Mouse (Mus musculus) neutrophil, adult 83 days (primary cell): ENCODE data around the gene Olfr135. TPM values are rescaled to one million over a fixed set of nuclear protein-coding genes. Genes with fewer than 3 reads are reported as not detected.

Source experiments
- total RNA-seq, 2 experiments: library from RNA; stranded (reverse); gene quantifications; one replicate each; pipeline ENCODE4 v1.2.4; 2023

Olfr135 gene
- not detected for total RNA-seq

GRCm38 (mm10) chr17:38204035-38204434 lies at the start of gene Olfr135:
Olfr135 (plus strand) TSS chr17:38204335.

GRCm38 (mm10) chr17:38171088-38171487 lies 33.0 kb upstream of the Olfr135 start, which contains the start of gene Olfr134:
Olfr134 (plus strand) TSS chr17:38171388.

Other genes starting within 250 kb of the Olfr135 start
- gene Olfr129, start 144.3 kb upstream of the Olfr135 start, total RNA-seq: not detected
- gene Olfr130, start 140.4 kb upstream of the Olfr135 start, total RNA-seq: not detected
- not detected for gene Olfr131, start 115.6 kb upstream of the Olfr135 start, total RNA-seq
- not detected for gene Olfr132, start 69.8 kb upstream of the Olfr135 start, total RNA-seq
- not detected for gene Olfr133, start 59.1 kb upstream of the Olfr135 start, total RNA-seq
- not detected for gene Olfr134, start 32.9 kb upstream of the Olfr135 start, total RNA-seq
- gene Olfr138, start 56.7 kb downstream of the Olfr135 start, total RNA-seq: not detected
- gene Olfr137, start 103.2 kb downstream of the Olfr135 start, total RNA-seq: not detected
- gene Olfr136, start 125.5 kb downstream of the Olfr135 start, total RNA-seq: not detected
- gene Esp36, start 215.8 kb downstream of the Olfr135 start, total RNA-seq: not detected